In the genomic region with DNA sequence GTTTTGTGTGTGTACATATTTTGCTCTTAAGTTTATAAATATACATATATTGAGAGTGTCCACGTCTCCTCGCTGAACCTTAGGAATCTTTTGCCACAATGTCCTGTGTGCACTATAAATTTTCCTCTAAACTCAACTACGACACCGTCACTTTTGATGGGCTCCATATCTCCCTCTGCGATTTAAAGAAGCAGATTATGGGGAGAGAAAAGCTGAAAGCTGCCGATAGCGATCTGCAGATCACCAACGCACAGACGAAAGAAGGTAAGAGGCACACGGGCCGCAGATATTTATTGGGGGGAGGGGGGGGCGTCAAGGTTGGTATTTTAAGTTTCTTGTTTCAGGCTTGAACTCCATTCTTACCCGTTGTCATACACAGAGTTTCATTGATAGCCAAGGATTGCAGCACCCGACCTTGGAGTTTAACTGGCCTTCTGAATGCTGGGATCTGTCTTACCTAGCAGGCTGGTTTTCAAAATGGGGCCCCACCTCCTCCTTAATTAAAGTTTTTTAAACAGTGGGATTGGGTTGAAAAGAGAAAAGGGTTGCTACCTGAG, we compare ENCODE assay signal across 8 mouse cellular contexts. TPM values are rescaled to one million over a fixed set of nuclear protein-coding genes. Genes with fewer than 3 reads are reported as not detected.
A peak's percentile ranks its signal among the peaks of the same experiment; 100 is the strongest.
DNase-seq lines count a peak whose midpoint lies in the region; ATAC-seq and TF ChIP-seq lines count a peak whose summit lies in the region.

No protein-coding gene starts in this region.

- DNase-seq in left cerebral cortex, adult 2 months (ENCODE audit: extremely low spot score in 1 of 2, low spot score in 2 of 2) = no peak
- no peak for DNase-seq in left cerebral cortex, postnatal 10 days (ENCODE audit: extremely low spot score in 1 of 2, low spot score in 2 of 2)
- no peak for DNase-seq in right cerebral cortex, postnatal 14 days
- no peak for DNase-seq in left cerebral cortex, adult 8-10 months (ENCODE audit: low spot score in 2 of 2)

- WGBS in bone marrow, adult 2 months = under 1% methylated on average over 14 of the region's 14 CpGs
- WGBS in hindbrain, embryonic 13.5 days = under 1% methylated on average over 14 of the region's 14 CpGs
- under 1% methylated on average over 14 of the region's 14 CpGs for WGBS in midbrain, embryonic 15.5 days

- H3K9ac ChIP-seq in hindbrain, embryonic 13.5 days = peak overlapping the region; percentile 100
- peak overlapping the region; percentile 99 for H3K9ac ChIP-seq in midbrain, embryonic 15.5 days

- TF ChIP-seq POLR2A in bone marrow, adult 2 months (IDR thresholded peaks at IDR 0.05; ENCODE audit: borderline replicate concordance, control insufficient read depth, low read depth, low read length) = no peak

- H3K9me3 ChIP-seq in hindbrain, embryonic 13.5 days = no peaks in the 10 kb centered on the region
- no peaks in the 10 kb centered on the region for H3K9me3 ChIP-seq in midbrain, embryonic 15.5 days

- H3K36me3 ChIP-seq in hindbrain, embryonic 13.5 days = 0 out of 2 replicates have a peak, but pooled peaks cover 3% of the 10 kb centered on the region
- 0 out of 2 replicates have a peak, but pooled peaks cover 2% of the 10 kb centered on the region for H3K36me3 ChIP-seq in midbrain, embryonic 15.5 days (replicated peaks)

- peak overlapping the region; percentile 96 for H3K27ac ChIP-seq in left cerebral cortex, adult 2 months
- H3K27ac ChIP-seq in bone marrow, adult 2 months (ENCODE audit: control insufficient read depth, insufficient read depth, low read depth, low read length, poor library complexity) = 0 out of 2 replicates have a peak overlapping the region, but pooled peaks have one; percentile 97
- H3K27ac ChIP-seq in hindbrain, embryonic 13.5 days = peak overlapping the region; percentile 94; the same call in 1 of the 2 replicates
- peak overlapping the region; percentile 93; the same call in 1 of the 2 replicates for H3K27ac ChIP-seq in midbrain, embryonic 15.5 days

- H3K4me1 ChIP-seq in bone marrow, adult 2 months (ENCODE audit: control insufficient read depth, insufficient read depth, low read length) = peaks cover 6% of the 10 kb centered on the region
- peaks cover 34% of the 10 kb centered on the region for H3K4me1 ChIP-seq in hindbrain, embryonic 13.5 days (replicated peaks)
- peaks cover 42% of the 10 kb centered on the region for H3K4me1 ChIP-seq in midbrain, embryonic 15.5 days

- peak overlapping the region; percentile 98 for H3K4me2 ChIP-seq in hindbrain, embryonic 13.5 days
- H3K4me2 ChIP-seq in midbrain, embryonic 15.5 days = peak overlapping the region; percentile 75

- peak overlapping the region; percentile 99 for H3K4me3 ChIP-seq in left cerebral cortex, adult 2 months
- peak overlapping the region; percentile 86 for H3K4me3 ChIP-seq in bone marrow, adult 2 months (replicated peaks; ENCODE audit: control insufficient read depth, low read depth, low read length)
- peak overlapping the region; percentile 100 for H3K4me3 ChIP-seq in hindbrain, embryonic 13.5 days
- peak overlapping the region; percentile 66 for H3K4me3 ChIP-seq in midbrain, embryonic 15.5 days

- ATAC-seq in hindbrain, embryonic 13.5 days (ENCODE audit: low FRiP score) = no peak
- no peak for ATAC-seq in midbrain, embryonic 15.5 days (replicated peaks)
- no peak for ATAC-seq in activated CD4-positive, CD25-positive, alpha-beta regulatory T cell, adult 4 months

- intact Hi-C loops in left cerebral cortex, adult 2 months (cut with DNase I) = no loop called here
- intact Hi-C loops in left cerebral cortex, postnatal 10 days (cut with DNase I) = no loop called here

- H3K27me3 ChIP-seq in hindbrain, embryonic 13.5 days = no peaks in the 10 kb centered on the region
- H3K27me3 ChIP-seq in midbrain, embryonic 15.5 days (replicated peaks) = no peaks in the 10 kb centered on the region

- no peak for TF ChIP-seq CTCF in left cerebral cortex, adult 2 months (IDR thresholded peaks at IDR 0.05)
- TF ChIP-seq CTCF in bone marrow, adult 2 months (IDR thresholded peaks at IDR 0.05; ENCODE audit: control insufficient read depth, insufficient read depth, low read length) = no peak

RNA-seq across cellular contexts. Expression of gene Rbbp6, which starts 5.5 kb away (rescaled TPM):
- 10 to 100 TPM; 67.7 to 70.8 TPM for total RNA-seq in left cerebral cortex, adult 2 months (2021)
- 10 to 100 TPM; 62.5 to 68.6 TPM for total RNA-seq in left cerebral cortex, postnatal 10 days (2021)
- polyA plus RNA-seq in bone marrow, adult 2 months (2011; ENCODE audit: insufficient read depth, insufficient read length, low replicate concordance, missing spikeins) = 26.0 and 35.6 TPM in 2 replicates
- polyA plus RNA-seq in hindbrain, embryonic 13.5 days (2015; fragmentation: Nextera tagmentation; extraction: Ambion mirVana) = 27.4 and 27.7 TPM in 2 replicates
- polyA plus RNA-seq in midbrain, embryonic 15.5 days (2015; fragmentation: Nextera tagmentation; extraction: Ambion mirVana) = 28.1 and 28.2 TPM in 2 replicates
- polyA plus RNA-seq in activated CD4-positive, CD25-positive, alpha-beta regulatory T cell, adult 4 months (2017; shearing (Covaris generic)) = 10 to 100 TPM; 47.7 to 47.8 TPM
- 10 to 100 TPM; 60.1 to 72.3 (median 69.7) TPM for total RNA-seq in left cerebral cortex, adult 8-10 months (2022)
